Mouse (Mus musculus) layer of hippocampus, postnatal 36 days (tissue): Measurements from ENCODE around the gene Nsl1. TPM values are rescaled to one million over a fixed set of nuclear protein-coding genes. Genes with fewer than 3 reads are reported as not detected.
"Not testable (repeated sequence)": the region's sequence is repeated elsewhere in the genome, so short reads cannot be mapped to it uniquely, and the experiment has no call there.

Experiments used
- DNase-seq, 2 experiments: peaks; one replicate each; pipeline ENCODE4 v3.0.0; 2022
- total RNA-seq, 2 experiments: library from RNA; stranded (reverse); gene quantifications; 2 replicates each; pipeline ENCODE4 v1.2.3; 2021

Nsl1 gene
- total RNA-seq = under 1 TPM; 0.61 to 0.82 TPM

GRCm38 (mm10) chr1:191062781-191063485, at the start of gene Nsl1, which contains the start of gene Tatdn3:
Gene Nsl1, plus strand, starts transcription at chr1:191063012.
Gene Tatdn3, minus strand, starts transcription at chr1:191062932.
- peak; percentile 92 to 94 for DNase-seq

- DNase-seq = no peak
Measured at GRCm38 (mm10) chr1:191014271-191014670, 48.5 kb upstream of the Nsl1 start.

GRCm38 (mm10) chr1:191019803-191020202, 43.0 kb upstream of the Nsl1 start:
- no peak for DNase-seq

GRCm38 (mm10) chr1:191020217-191020924, 42.4 kb upstream of the Nsl1 start:
- peak in 1 of 2 experiments; percentile 26 for DNase-seq

GRCm38 (mm10) chr1:191021016-191021415, 41.8 kb upstream of the Nsl1 start:
- DNase-seq = peak in 1 of 2 experiments; percentile 27

- DNase-seq = no peak
Measured at GRCm38 (mm10) chr1:191023140-191023539, 39.7 kb upstream of the Nsl1 start.

- DNase-seq = not testable (repeated sequence)
Measured at GRCm38 (mm10) chr1:191023806-191024205, 39.0 kb upstream of the Nsl1 start.

- peak in 1 of 2 experiments; percentile 55 for DNase-seq
Measured at GRCm38 (mm10) chr1:191025016-191026012, 37.5 kb upstream of the Nsl1 start.

- DNase-seq = peak; percentile 98 to 99
Measured at GRCm38 (mm10) chr1:191026021-191026713, 36.6 kb upstream of the Nsl1 start, which contains the start of gene Flvcr1. Gene Flvcr1, minus strand, starts transcription at chr1:191026158.

- DNase-seq = no peak
Measured at GRCm38 (mm10) chr1:191030182-191030581, 32.6 kb upstream of the Nsl1 start.

GRCm38 (mm10) chr1:191030922-191031425, 31.8 kb upstream of the Nsl1 start:
- DNase-seq = not testable (repeated sequence)

- DNase-seq = no peak
Measured at GRCm38 (mm10) chr1:191035649-191036048, 27.2 kb upstream of the Nsl1 start.

GRCm38 (mm10) chr1:191036554-191037334, 26.1 kb upstream of the Nsl1 start, which contains the start of gene Spata45:
Gene Spata45, plus strand, starts transcription at chr1:191036639.
- DNase-seq = no peak

GRCm38 (mm10) chr1:191037999-191038398, 24.8 kb upstream of the Nsl1 start:
- DNase-seq = no peak

GRCm38 (mm10) chr1:191041352-191041751, 21.5 kb upstream of the Nsl1 start:
- DNase-seq = no peak

GRCm38 (mm10) chr1:191042106-191042505, 20.7 kb upstream of the Nsl1 start:
- no peak for DNase-seq

- DNase-seq = no peak
Measured at GRCm38 (mm10) chr1:191042688-191043087, 20.1 kb upstream of the Nsl1 start.

GRCm38 (mm10) chr1:191045264-191045663, 17.5 kb upstream of the Nsl1 start:
- DNase-seq = no peak

GRCm38 (mm10) chr1:191046231-191046824, 16.5 kb upstream of the Nsl1 start:
- DNase-seq = no peak

- DNase-seq = no peak
Measured at GRCm38 (mm10) chr1:191053555-191053954, 9.3 kb upstream of the Nsl1 start.
